Mouse (Mus musculus) mesoderm, embryonic 11.5 days (tissue): ENCODE results near the gene Ngdn.
A peak's percentile ranks its signal among the peaks of the same experiment; 100 is the strongest.
"Not testable (repeated sequence)": the region's sequence is repeated elsewhere in the genome, so short reads cannot be mapped to it uniquely, and the experiment has no call there.

Experiments
- DNase-seq: peaks from one replicate; pipeline ENCODE4 v3.0.0-alpha.2; 2012; ENCODE audit warnings: low read depth, low spot score

Gene Ngdn

GRCm38 (mm10) chr14:55029034-55029698 is 13.9 kb downstream of the Ngdn start:
- DNase-seq: peak; percentile 45

DNA sequence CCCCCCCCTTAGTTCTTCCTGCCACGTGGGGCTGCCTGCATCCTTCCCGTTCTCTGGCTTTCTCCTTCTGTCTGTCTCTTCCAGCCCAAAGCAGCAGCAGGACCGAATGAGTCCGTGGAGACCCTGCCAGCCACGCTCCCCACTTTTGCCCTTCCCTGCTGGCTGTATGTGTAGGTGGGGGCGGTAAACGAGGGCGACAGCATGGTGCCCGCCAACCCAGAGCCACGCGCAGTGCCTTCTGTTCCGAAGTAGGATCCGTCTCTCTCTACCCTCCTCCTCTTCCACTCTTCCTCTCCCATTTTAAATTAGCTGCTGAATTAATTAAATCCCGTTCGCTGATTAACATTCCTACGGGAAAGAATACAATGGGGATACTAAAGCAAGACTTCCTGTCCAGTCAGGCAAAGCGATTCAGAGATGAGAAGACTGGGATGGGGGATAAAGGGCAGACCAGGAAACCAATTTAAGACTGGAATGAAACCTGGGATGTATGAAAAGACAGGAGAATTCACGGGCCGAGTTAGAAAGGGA is 17.5 kb downstream of the Ngdn start:
- DNase-seq: no peak

- not testable (repeated sequence) for DNase-seq
Observed at GRCm38 (mm10) chr14:55043694-55044093, 28.4 kb downstream of the Ngdn start.

- DNase-seq: no peak
Observed at GRCm38 (mm10) chr14:55047971-55048531, 32.8 kb downstream of the Ngdn start.

DNA sequence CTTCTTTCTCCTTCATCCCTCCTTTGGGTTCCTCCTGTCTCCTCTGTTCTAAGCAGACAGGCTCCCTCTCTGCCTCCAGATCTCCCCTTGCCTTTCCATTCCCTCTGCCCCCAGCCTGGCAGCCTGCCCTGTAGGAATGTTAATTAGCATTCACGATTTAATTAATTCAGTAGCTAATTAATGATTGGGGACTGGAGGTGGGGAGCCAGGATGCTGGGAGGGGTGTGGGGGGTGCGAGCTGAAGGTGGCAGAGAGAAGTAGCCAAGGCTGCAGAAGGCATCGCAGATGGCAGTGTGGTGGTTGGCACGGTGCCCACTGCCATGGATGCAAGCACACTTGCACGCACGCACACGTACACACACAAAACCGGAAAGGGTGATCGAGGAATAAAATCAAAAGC is 37.2 kb downstream of the Ngdn start:
- no peak for DNase-seq

GRCm38 (mm10) chr14:55053050-55053449 is 37.8 kb downstream of the Ngdn start:
- DNase-seq: no peak

DNA sequence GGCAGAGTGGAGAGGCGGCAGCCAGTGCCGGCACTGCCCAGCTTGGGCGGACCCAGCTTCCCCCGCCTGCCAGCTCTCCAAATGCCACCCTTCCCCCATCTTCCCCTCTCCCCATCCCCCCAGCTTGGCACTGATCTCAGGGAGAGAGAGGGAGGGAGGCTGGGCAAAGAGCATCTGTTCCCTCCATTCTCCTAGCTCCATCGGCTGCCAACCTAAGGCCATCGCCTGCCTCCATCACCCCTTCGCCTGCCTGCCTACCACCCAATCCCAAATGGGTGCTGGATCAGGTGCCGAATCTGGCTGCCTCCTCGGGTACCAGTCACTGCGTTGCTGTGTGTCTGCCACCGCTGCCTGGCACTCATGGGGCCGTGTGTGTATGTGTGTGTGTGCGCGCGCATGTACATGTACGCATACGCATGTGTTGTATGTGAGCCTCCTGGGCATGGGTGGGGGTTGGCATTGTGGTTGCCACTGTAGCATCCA is 38.5 kb downstream of the Ngdn start:
- DNase-seq: no peak

GRCm38 (mm10) chr14:55054191-55054749 is 39.0 kb downstream of the Ngdn start:
- no peak for DNase-seq

GRCm38 (mm10) chr14:55055167-55055834 is 40.0 kb downstream of the Ngdn start:
- no peak for DNase-seq

DNA sequence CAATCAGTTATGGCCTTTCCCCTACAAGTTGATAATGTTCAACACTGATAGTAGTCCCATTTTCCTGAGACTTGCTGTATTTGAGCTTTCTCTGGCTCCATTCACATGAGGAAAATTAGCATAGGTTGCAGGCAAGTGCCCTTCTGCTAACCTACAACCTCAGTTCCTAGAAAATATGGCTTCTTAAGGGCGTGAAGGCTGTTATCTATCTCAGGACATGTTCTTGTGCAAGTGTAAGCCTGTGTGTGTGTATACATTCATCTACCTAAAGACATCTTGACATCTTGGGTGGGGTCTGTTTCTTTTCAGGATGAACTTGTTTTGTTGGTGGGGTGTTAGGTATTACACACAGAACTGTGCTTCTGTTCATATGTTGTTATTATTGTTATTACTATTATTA is 43.8 kb downstream of the Ngdn start:
- no peak for DNase-seq

DNA sequence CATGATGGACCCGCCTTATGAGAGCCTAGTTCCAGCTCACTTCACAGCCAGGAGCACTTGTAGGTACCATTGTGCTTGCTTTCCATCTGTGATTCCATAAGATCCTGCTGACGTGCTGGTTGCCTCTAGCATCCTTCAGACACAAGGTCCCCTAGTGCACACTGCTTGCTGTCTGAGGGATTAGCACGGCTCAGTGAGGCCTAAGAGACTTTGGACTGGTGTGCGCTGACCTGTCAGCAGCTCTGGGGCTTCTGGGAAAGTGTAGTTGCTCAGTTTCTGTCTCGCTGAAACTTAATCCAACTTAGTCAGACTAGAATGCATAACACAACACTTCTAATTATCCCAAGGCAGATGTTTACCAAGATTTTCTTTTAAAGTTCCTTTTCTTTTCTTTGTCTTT is 44.7 kb downstream of the Ngdn start:
- no peak for DNase-seq

DNA sequence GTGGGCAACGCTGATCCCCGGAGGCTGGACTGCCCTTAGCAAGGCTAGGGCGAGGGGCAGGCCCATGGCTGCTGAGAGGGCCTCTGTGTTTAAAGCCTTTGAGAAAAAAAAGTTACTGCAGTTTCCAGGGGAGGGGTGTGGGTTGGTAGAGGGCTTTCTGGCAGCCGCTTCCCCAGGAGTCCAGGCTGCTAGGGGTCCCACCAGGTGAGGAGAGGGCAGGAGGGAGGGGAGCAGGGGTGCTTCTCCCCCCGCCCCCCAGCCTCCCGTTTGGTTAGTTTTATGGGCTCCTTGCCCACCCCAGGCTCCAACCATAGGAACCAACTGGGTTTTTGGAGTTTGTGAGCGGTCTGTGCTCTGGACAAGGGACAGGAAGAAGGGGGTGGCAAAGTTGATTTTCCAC is 46.6 kb downstream of the Ngdn start:
- no peak for DNase-seq

DNA sequence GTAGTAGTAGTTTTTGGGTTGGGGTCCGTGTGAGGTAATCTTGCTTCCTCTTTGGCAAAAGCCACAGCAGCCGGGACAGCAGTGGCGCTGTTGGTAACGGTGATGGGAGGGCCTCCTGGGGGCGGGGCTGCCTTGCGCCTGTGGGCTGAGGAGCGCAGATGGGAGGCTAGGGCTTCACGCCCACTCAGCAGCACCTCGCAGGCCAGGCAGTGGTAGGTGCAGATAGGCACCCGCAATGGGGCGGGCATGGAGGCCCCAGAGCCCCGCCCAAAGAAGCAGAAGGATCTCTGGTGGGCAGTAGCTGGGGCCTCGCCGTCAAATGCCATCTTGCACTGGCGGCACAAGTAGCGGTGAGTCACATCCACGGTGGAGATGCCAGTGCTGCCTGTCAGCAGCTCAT is 47.4 kb downstream of the Ngdn start:
- peak; percentile 39 for DNase-seq

DNA sequence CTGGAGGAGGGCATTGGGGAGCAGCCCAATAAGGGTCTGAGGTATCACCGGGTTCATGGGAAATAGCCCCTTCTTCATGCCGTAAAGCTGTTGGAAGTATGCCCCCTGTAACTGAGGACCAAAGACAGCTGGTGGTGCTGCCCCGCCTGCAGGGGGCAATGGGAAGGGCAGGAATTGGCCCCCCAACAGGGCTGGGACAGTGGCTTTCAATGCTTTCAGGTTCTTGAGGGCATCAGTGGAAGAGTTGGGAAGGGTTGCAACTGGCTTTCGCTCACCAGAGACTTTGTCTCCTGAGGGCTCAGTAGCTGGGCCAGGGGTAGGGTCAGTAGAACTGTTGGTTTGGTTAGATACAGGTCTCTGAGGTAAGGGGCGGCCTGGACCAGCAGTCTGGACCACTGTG is 47.9 kb downstream of the Ngdn start:
- DNase-seq: no peak

DNA sequence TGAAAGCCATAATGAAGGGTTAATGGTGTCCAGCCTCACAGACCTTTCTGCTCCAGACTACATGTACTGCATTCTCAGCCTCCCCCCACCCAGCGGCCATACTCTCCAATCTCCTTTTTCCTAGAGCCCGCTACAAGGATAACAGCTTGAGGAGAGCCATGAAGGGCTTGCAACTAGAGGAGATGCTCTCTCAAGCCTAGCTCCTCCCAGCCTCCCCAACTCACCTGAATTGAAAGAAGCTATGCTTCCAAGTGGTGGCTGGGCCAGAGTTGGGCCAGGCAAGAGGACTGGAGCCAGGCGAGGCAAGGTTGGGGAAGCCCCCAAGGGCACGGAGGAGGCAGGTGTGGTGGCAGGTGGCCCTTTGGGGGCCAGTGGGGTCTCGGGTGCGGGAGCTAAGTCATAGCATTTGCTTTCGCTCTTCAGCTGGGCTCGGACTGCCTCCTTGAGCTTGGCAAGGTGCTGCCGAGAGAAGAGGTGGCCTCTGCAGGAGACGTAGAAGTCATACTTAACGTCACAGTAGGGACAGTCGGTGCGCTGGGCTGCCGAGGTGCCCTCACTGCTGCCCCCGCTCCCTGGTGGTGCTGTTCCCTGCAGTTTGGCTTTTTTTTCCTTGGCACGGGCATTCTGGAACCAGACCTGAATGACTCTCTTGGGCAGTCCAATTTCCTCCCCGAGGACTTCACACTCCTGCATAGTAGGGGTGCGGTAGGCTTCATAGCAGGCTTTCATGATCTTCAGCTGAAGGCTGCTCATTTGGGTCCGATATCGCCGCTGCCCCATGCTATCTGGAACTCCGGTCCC is 48.5 kb downstream of the Ngdn start:
- DNase-seq: no peak

DNA sequence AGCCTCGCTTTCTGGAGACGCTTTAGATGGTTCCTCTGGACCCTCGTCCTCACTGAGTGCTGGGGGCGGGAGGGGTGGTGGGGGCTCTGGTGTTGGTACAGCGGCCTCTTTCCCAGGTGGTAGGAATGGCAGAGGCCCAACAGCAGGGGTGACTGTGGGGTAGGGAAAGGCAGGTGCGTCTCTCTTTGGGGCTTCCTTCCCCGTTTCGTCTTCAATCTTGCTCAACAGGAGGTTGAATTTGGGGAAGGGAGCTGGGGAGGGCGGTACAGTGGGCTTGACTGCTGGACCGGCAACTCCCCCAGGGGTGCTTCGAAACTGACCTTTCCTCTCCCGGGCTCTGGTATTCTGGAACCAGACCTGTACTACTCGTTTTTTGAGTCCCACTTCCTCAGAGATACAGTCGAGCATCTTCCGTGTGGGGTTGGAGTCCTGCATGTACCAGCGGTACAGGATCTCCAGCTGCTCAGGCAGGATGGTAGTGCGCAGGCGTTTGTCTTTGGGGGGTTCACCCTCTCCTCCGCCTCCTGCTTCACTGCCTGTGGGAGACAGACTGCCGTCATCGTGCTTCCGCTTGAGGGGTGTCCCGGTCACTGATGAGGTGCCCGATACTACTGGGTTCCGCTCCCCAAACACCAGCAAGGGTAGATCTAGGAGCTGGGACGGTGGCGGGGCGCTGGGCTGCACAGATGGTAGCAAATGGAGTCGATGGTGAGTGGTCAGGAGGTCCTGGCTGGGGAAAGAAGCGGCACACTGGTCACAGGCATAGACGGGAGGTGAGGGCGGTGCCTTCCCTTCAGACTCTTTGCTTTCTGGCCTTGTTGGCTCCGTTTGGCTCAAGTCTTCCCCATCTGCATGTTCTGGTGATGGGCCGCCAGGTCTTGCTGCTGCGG is 49.5 kb downstream of the Ngdn start:
- DNase-seq: no peak

DNA sequence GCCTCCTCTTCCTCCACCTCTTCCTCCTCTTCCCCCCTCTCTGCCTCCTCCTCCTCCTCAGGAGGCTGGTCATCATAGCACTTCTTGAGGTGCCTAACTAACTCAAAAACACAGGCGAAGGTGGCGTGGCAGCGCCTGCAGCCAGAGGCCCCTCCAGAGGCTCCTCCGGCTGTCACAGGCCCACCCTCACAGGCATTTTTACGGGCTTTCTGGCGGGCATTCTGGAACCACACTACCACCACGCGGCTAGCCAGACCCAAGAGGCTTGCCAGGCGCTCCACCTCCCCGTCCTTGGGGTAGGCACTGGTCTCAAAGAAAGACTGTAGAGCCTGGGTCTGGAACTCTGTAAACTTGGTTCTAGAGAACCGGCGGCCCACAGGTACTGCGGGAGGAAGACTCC is 50.1 kb downstream of the Ngdn start:
- no peak for DNase-seq

- no peak for DNase-seq
Observed at GRCm38 (mm10) chr14:55066042-55066441, 50.8 kb downstream of the Ngdn start.

- no peak for DNase-seq
Observed at GRCm38 (mm10) chr14:55071756-55072155, 56.5 kb downstream of the Ngdn start.
